Mouse (Mus musculus): Measurements from ENCODE around the gene Rcbtb2. TPM values are rescaled to one million over a fixed set of nuclear protein-coding genes. Genes with fewer than 3 reads are reported as not detected.

Rcbtb2 gene
- polyA plus RNA-seq, 1 experiment from 2014 or later, result 88.8 TPM

GRCm38 (mm10) chr14:73139866-73140265 lies 17.0 kb downstream of the Rcbtb2 start:
- no peak for ATAC-seq (ENCODE audit: low FRiP score)
- peaks cover 22% of the 10 kb centered on the region for H3K4me1 ChIP-seq (replicated peaks)
- H3K9ac ChIP-seq, result no peak overlapping the region
- no peaks in the 10 kb centered on the region for H3K27me3 ChIP-seq
- no peaks in the 10 kb centered on the region for H3K9me3 ChIP-seq
- no peak overlapping the region for H3K4me2 ChIP-seq
- WGBS, result 86% methylated on average over 5 of the region's 5 CpGs
- no peak overlapping the region for H3K27ac ChIP-seq
- H3K36me3 ChIP-seq, result no peaks in the 10 kb centered on the region
- H3K4me3 ChIP-seq, result no peak overlapping the region

DNA sequence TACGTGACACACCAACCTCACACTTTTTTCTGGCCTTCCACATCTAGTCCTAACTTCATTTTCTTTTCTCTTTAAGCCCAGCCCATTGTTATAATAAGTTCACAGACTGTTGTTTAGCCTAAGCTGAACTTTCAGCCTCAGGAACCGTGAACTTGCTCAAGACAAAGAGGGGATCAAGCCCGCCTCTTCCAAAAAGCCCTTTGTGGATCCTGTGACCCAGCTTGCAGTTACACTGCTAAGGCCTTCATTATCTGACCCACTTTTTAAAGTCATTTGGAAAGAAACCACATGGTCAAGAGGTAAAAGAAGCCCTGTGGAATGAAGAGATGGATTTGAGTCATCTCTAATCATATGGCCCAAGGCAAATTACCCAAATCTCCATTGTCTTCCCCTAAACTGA lies 19.0 kb downstream of the Rcbtb2 start:
- no peak overlapping the region for H3K9ac ChIP-seq
- peaks cover 25% of the 10 kb centered on the region for H3K4me1 ChIP-seq (replicated peaks)
- H3K4me3 ChIP-seq, result no peak overlapping the region
- no peaks in the 10 kb centered on the region for H3K36me3 ChIP-seq
- ATAC-seq (ENCODE audit: low FRiP score), result no peak
- H3K27me3 ChIP-seq, result no peaks in the 10 kb centered on the region
- H3K27ac ChIP-seq, result peak overlapping the region; percentile 99; the same call in 1 of the 2 replicates
- H3K4me2 ChIP-seq, result peak overlapping the region; percentile 76
- WGBS, result 58% methylated on average over 3 of the region's 3 CpGs
- H3K9me3 ChIP-seq, result no peaks in the 10 kb centered on the region

GRCm38 (mm10) chr14:73142421-73142895 lies 19.6 kb downstream of the Rcbtb2 start:
- H3K27ac ChIP-seq, result peak overlapping the region; percentile 99
- H3K4me3 ChIP-seq, result peak overlapping the region; percentile 78
- no peaks in the 10 kb centered on the region for H3K36me3 ChIP-seq
- no peaks in the 10 kb centered on the region for H3K27me3 ChIP-seq
- H3K9me3 ChIP-seq, result no peaks in the 10 kb centered on the region
- peak; percentile 35 for ATAC-seq (ENCODE audit: low FRiP score)
- H3K9ac ChIP-seq, result peak overlapping the region; percentile 97
- WGBS, result under 1% methylated on average over 11 of the region's 11 CpGs
- H3K4me2 ChIP-seq, result peak overlapping the region; percentile 76
- peaks cover 28% of the 10 kb centered on the region for H3K4me1 ChIP-seq (replicated peaks)

DNA sequence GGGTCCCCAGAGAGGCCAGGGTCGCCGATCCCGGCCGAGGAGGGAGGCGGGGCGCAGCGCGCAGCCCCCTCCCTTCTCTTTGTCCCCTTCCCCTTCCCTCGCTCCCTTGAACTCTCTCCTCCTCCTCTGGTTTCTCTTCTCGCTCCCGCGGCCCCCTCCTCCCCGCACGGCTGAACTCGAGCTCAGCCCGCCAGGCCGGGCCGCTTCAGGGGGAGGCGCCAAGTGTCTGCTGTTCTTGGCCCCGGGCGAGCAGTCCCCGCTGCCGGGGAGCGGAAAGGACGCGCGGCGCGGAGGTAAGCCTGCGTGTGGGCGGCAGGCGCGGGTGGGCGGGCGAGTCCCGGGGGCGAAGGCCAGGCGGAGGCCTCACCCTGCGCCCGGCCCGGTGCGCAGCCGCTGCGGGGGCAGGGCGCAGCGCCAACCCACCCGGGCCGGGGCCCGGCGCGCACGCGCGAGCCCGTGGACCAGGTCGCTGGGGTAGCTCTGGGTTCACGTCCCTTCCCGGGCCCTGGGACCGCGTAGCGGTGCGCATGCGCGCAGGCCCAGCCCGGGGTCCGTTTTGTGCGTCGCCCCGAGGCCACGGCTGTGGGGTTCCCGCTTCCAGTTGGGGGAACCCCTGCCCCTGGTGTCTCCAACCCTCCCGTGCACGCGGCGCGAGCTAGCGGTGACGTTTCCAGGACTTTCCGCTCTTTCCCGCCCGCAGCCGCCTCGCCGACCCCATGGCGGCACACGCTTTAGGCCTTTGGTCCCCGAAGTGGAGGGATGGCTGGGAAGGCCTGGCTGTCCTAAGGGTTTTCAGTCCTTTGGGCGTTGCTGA lies 20.3 kb downstream of the Rcbtb2 start:
- no peaks in the 10 kb centered on the region for H3K36me3 ChIP-seq
- H3K4me3 ChIP-seq, result peak overlapping the region; percentile 78
- H3K27me3 ChIP-seq, result no peaks in the 10 kb centered on the region
- ATAC-seq (ENCODE audit: low FRiP score), result peak; percentile 94
- peak overlapping the region; percentile 76 for H3K4me2 ChIP-seq
- peak overlapping the region; percentile 99 for H3K27ac ChIP-seq
- no peaks in the 10 kb centered on the region for H3K9me3 ChIP-seq
- H3K4me1 ChIP-seq (replicated peaks), result peaks cover 33% of the 10 kb centered on the region
- WGBS, result under 1% methylated on average over 82 of the region's 88 CpGs
- H3K9ac ChIP-seq, result peak overlapping the region; percentile 97

DNA sequence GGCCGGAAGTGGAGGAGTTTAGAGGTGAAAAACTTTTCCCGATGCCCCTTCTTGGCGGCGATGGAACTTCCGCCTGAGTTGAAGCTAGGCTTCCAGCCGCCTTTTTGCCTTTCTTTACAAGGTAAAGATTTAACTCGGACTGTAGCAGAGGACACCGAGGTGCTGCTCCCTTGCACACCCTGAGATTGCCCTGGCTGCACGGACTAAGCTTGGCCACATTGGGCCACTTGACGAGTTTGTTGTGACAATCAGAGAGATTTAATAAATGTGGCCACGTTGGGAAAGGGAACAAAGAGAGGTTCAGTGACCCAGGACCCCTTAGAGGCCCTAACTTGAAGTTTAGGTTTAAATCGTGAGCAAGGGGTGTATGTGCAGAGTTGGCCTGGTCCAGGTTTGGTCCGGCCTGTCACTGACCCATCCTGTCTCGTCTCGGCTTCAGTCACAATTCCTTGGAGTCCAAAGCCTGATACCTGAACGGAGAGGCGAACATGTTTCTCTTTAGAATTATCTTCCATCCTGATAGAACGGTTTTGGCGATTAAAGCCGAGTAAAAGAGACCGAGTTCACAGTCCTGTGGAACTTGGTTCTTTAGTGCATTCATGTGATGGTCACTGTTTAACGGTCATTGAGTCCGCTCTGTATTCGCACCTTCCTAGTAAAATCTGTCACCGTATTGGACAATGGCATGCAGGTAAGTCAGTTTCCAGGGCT lies 21.0 kb downstream of the Rcbtb2 start:
- H3K27ac ChIP-seq, result peak overlapping the region; percentile 99
- H3K9me3 ChIP-seq, result no peaks in the 10 kb centered on the region
- H3K9ac ChIP-seq, result peak overlapping the region; percentile 97
- 39% methylated on average over 25 of the region's 25 CpGs for WGBS
- peak overlapping the region; percentile 76 for H3K4me2 ChIP-seq
- peak; percentile 27; the same call in 1 of the 2 replicates for ATAC-seq (ENCODE audit: low FRiP score)
- peaks cover 33% of the 10 kb centered on the region for H3K4me1 ChIP-seq (replicated peaks)
- peak overlapping the region; percentile 78 for H3K4me3 ChIP-seq
- no peaks in the 10 kb centered on the region for H3K36me3 ChIP-seq
- H3K27me3 ChIP-seq, result no peaks in the 10 kb centered on the region

DNA sequence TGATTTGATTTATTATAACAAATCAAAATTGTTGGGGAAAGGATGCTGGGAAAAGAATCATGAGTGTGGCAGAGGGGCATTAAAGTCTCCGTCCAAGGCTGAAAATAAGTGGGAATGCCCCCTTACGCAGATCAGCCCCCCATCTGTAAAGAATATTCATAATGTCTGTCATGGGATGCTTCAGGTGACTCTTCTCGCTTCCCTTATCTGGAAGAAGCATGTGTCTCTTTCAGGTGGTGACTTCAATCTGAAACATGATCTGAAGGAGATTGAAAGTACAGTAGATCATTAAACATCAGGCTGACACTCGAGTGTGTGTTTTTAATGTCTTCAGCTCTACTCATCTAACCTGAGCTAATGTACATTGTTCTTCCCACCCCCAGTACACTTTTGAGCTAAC lies 22.7 kb downstream of the Rcbtb2 start:
- no peak overlapping the region for H3K27ac ChIP-seq

DNA sequence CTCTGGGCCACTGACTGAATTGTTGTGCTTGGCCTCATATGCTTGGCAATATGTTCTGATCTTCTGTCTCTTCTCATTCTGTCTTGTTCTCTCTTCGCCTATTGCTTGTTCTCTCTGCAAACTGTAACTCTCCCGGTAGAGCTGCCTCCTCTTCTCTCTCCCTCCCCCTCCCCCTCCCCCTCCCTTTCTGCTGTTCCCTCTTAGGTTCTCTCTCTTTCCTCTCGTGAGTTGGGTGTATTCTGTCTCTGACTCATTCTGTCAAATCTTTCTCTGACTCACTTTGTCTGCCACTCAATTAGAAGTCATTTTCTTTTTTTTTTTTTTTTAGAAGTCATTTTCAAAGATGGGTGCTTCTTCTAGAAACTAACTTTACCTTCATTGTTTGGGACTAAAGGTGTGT lies 23.9 kb downstream of the Rcbtb2 start:
- Histone ChIP-seq H3K4me2 (no peak overlapping the region), H3K27ac (no peak overlapping the region), H3K36me3 (peaks cover 3% of the 10 kb centered on the region; the same call in 1 of the 2 replicates), H3K4me3 (no peak overlapping the region), H3K9ac (no peak overlapping the region), H3K27me3 (no peaks in the 10 kb centered on the region), H3K4me1 (replicated peaks) (peaks cover 32% of the 10 kb centered on the region), H3K9me3 (no peaks in the 10 kb centered on the region)
- 71% methylated on average over 3 of the region's 3 CpGs for WGBS
- no peak for ATAC-seq (ENCODE audit: low FRiP score)

More for the DNA sequence above, 22.7 kb downstream of the Rcbtb2 start:
- ATAC-seq (ENCODE audit: low FRiP score), result no peak
- Histone ChIP-seq H3K9me3 (no peaks in the 10 kb centered on the region), H3K4me1 (replicated peaks) (peaks cover 33% of the 10 kb centered on the region), H3K27me3 (no peaks in the 10 kb centered on the region), H3K4me2 (no peak overlapping the region), H3K4me3 (no peak overlapping the region), H3K9ac (no peak overlapping the region), H3K36me3 (no peaks in the 10 kb centered on the region)
- WGBS, result 96% methylated on average over 4 of the region's 4 CpGs

- Histone ChIP-seq H3K4me3 (no peak overlapping the region), H3K36me3 (peaks cover 7% of the 10 kb centered on the region; the same call in 1 of the 2 replicates), H3K4me2 (no peak overlapping the region), H3K4me1 (replicated peaks) (peaks cover 23% of the 10 kb centered on the region), H3K27me3 (no peaks in the 10 kb centered on the region), H3K9ac (no peak overlapping the region), H3K27ac (no peak overlapping the region), H3K9me3 (no peaks in the 10 kb centered on the region)
- ATAC-seq (ENCODE audit: low FRiP score), result no peak
- WGBS, result 93% methylated on average over 3 of the region's 3 CpGs
Measured at GRCm38 (mm10) chr14:73148125-73148524, 25.3 kb downstream of the Rcbtb2 start.

GRCm38 (mm10) chr14:73161303-73161702 lies 38.5 kb downstream of the Rcbtb2 start:
- Histone ChIP-seq H3K9ac (no peak overlapping the region), H3K4me3 (no peak overlapping the region), H3K9me3 (no peaks in the 10 kb centered on the region), H3K4me2 (no peak overlapping the region), H3K27me3 (no peaks in the 10 kb centered on the region), H3K36me3 (peaks cover 65% of the 10 kb centered on the region), H3K4me1 (replicated peaks) (no peaks in the 10 kb centered on the region), H3K27ac (no peak overlapping the region)
- WGBS, result 97% methylated on average over 4 of the region's 5 CpGs
- no peak for ATAC-seq (ENCODE audit: low FRiP score)

- no peak for ATAC-seq (ENCODE audit: low FRiP score)
- no peak overlapping the region for H3K9ac ChIP-seq
- H3K4me1 ChIP-seq (replicated peaks), result no peaks in the 10 kb centered on the region
- H3K4me3 ChIP-seq, result no peak overlapping the region
- H3K9me3 ChIP-seq, result no peaks in the 10 kb centered on the region
- WGBS, result 91% methylated on average over 13 of the region's 13 CpGs
- H3K4me2 ChIP-seq, result no peak overlapping the region
- H3K36me3 ChIP-seq, result peaks cover 64% of the 10 kb centered on the region
- H3K27ac ChIP-seq, result no peak overlapping the region
- no peaks in the 10 kb centered on the region for H3K27me3 ChIP-seq
Measured at GRCm38 (mm10) chr14:73162192-73162800, 39.5 kb downstream of the Rcbtb2 start.

- Histone ChIP-seq H3K4me2 (no peak overlapping the region), H3K27ac (no peak overlapping the region), H3K36me3 (peaks cover 73% of the 10 kb centered on the region), H3K9me3 (no peaks in the 10 kb centered on the region), H3K4me1 (replicated peaks) (no peaks in the 10 kb centered on the region), H3K4me3 (no peak overlapping the region), H3K27me3 (no peaks in the 10 kb centered on the region), H3K9ac (no peak overlapping the region)
- no peak for ATAC-seq (ENCODE audit: low FRiP score)
- 92% methylated on average over 10 of the region's 10 CpGs for WGBS
Measured at GRCm38 (mm10) chr14:73163363-73163998, 40.6 kb downstream of the Rcbtb2 start.

DNA sequence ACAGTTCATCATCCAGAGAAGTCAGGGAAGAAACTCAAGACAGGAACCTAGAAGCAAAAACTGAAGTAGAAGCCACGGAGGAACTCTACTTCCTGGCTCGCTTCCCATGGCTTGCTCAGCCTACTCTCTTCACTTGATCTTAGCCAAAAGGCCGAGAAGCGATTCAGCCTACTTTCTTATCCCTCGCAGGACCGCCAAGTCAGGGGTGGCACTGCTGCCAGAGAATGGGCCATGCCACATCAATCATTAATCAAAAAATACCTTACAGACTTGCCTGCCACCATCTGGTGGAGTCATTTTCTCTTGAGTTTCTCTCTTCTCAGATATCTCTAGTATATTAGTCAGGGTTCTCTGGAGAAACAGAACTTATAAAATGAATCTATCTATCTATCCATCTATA lies 42.3 kb downstream of the Rcbtb2 start:
- no peak overlapping the region for H3K4me3 ChIP-seq
- peaks cover 73% of the 10 kb centered on the region for H3K36me3 ChIP-seq
- no peaks in the 10 kb centered on the region for H3K9me3 ChIP-seq
- no peak overlapping the region for H3K9ac ChIP-seq
- H3K27ac ChIP-seq, result no peak overlapping the region
- 91% methylated on average over 6 of the region's 6 CpGs for WGBS
- no peak for ATAC-seq (ENCODE audit: low FRiP score)
- no peaks in the 10 kb centered on the region for H3K4me1 ChIP-seq (replicated peaks)
- no peaks in the 10 kb centered on the region for H3K27me3 ChIP-seq
- H3K4me2 ChIP-seq, result no peak overlapping the region
